Mouse (Mus musculus) cerebellum, adult 2 months (tissue): ENCODE measurements around the gene Tsga10ip. TPM values are rescaled to one million over a fixed set of nuclear protein-coding genes. Genes with fewer than 3 reads are reported as not detected.

Source experiments
- DNase-seq, 2 experiments: peaks; one replicate each; pipeline ENCODE4 v3.0.0; 2021
- H3K27ac ChIP-seq: fragments of 200-500 bp; 2 replicates; pipeline ENCODE4 v1.5.1; 2012; ENCODE audit warnings: low read length, control low read depth, inconsistent platforms; ENCODE audit not compliant: insufficient read depth
- H3K27me3 ChIP-seq: fragments of 200-500 bp; 2 replicates; pipeline ENCODE4 v1.6.1; 2012; ENCODE audit warnings: inconsistent platforms, mild to moderate bottlenecking, low read length, moderate library complexity; ENCODE audit not compliant: control insufficient read depth, insufficient read depth
- H3K4me1 ChIP-seq: fragments of 200-500 bp; 2 replicates; pipeline ENCODE4 v1.6.1; 2011; ENCODE audit warnings: low read length; ENCODE audit not compliant: control insufficient read depth, insufficient read depth
- H3K4me3 ChIP-seq: fragments of 200-500 bp; replicated peaks from 2 replicates; pipeline ENCODE3; 2011; ENCODE audit warnings: mild to moderate bottlenecking, low read depth, low read length, control low read depth; ENCODE audit not compliant: insufficient read depth
- CTCF ChIP-seq: fragments of 200-500 bp; IDR thresholded peaks from 2 replicates; pipeline ENCODE4 v1.5.1; 2011; ENCODE audit warnings: low read depth, mild to moderate bottlenecking, control low read depth, low read length, moderate library complexity, borderline replicate concordance; ENCODE audit not compliant: insufficient read depth
- POLR2A ChIP-seq: fragments of 200-500 bp; IDR thresholded peaks from 2 replicates; pipeline ENCODE4 v1.6.1; 2011; ENCODE audit warnings: low read length, control low read depth, borderline replicate concordance; ENCODE audit not compliant: insufficient read depth
- WGBS: fragments of 180-500 bp; shearing (Covaris S2); methylation state at CpG from one replicate; pipeline ENCODE4 v1.1.7; 2018; 5-methylcytosine and 5-hydroxymethylcytosine counted together
- polyA plus RNA-seq: library from polyadenylated mRNA; depleted of rRNA; stranded (reverse); fragments of >200 nt; gene quantifications from 2 replicates; pipeline ENCODE4 v1.2.3, GENCODE M21; 2012

The Tsga10ip gene
- polyA plus RNA-seq, 1 experiment, result not detected

- Histone ChIP-seq H3K4me1 (peaks cover 40% of the 10 kb centered on the region), H3K27ac (no peak overlapping the region), H3K27me3 (no peaks in the 10 kb centered on the region), H3K4me3 (no peak overlapping the region)
- 95% methylated on average over 2 of the region's 2 CpGs for WGBS
- TF ChIP-seq POLR2A (no peak), CTCF (peak; percentile 39; the same call in 1 of the 2 replicates)
- DNase-seq, result peak in 1 of 2 experiments; percentile 45
Observed at GRCm38 (mm10) chr19:5428083-5428482, 25.8 kb upstream of the Tsga10ip start.

- no peak for DNase-seq
- TF ChIP-seq POLR2A (no peak), CTCF (no peak)
- H3K27ac ChIP-seq, result no peak overlapping the region
- 82% methylated on average over 13 of the region's 13 CpGs for WGBS
- H3K4me3 ChIP-seq, result no peak overlapping the region
- H3K27me3 ChIP-seq, result no peaks in the 10 kb centered on the region
- H3K4me1 ChIP-seq, result peaks cover 50% of the 10 kb centered on the region
Observed at GRCm38 (mm10) chr19:5426640-5427290, 24.4 kb upstream of the Tsga10ip start.

- TF ChIP-seq CTCF (no peak), POLR2A (no peak)
- WGBS, result 25% methylated on average over 18 of the region's 18 CpGs
- Histone ChIP-seq H3K4me1 (peaks cover 50% of the 10 kb centered on the region), H3K4me3 (peak overlapping the region; percentile 86), H3K27me3 (no peaks in the 10 kb centered on the region), H3K27ac (peak overlapping the region; percentile 33; the same call in 1 of the 2 replicates)
- peak in 1 of 2 experiments; percentile 32 for DNase-seq
Observed at GRCm38 (mm10) chr19:5425906-5426565, 23.7 kb upstream of the Tsga10ip start.

- peaks cover 42% of the 10 kb centered on the region for H3K4me1 ChIP-seq
- TF ChIP-seq POLR2A (peak; percentile 27; the same call in 1 of the 2 replicates), CTCF (no peak)
- H3K4me3 ChIP-seq, result peak within 1 kb of the TSS; percentile 86
- under 1% methylated on average over 85 of the region's 87 CpGs for WGBS
- H3K27ac ChIP-seq, result peak within 1 kb of the TSS; percentile 82
- peak; percentile 94 for DNase-seq
- H3K27me3 ChIP-seq, result no peaks in the 10 kb centered on the region
Observed at GRCm38 (mm10) chr19:5424782-5425741, 22.7 kb upstream of the Tsga10ip start, which contains the start of the genes Drap1 and AI837181. Gene Drap1, minus strand, starts transcription at chr19:5424979. Gene AI837181, plus strand, starts transcription at chr19:5425144.

GRCm38 (mm10) chr19:5424092-5424781 lies 21.9 kb upstream of the Tsga10ip start:
- peak overlapping the region; percentile 86 for H3K4me3 ChIP-seq
- peak in 1 of 2 experiments; percentile 55 for DNase-seq
- H3K27ac ChIP-seq, result peak overlapping the region; percentile 82
- TF ChIP-seq POLR2A (no peak), CTCF (no peak)
- 1% methylated on average over 41 of the region's 48 CpGs for WGBS
- H3K27me3 ChIP-seq, result no peaks in the 10 kb centered on the region
- peaks cover 34% of the 10 kb centered on the region for H3K4me1 ChIP-seq

- H3K27me3 ChIP-seq, result no peaks in the 10 kb centered on the region
- H3K4me1 ChIP-seq, result peaks cover 33% of the 10 kb centered on the region
- TF ChIP-seq CTCF, result no peak
- no peak for TF ChIP-seq POLR2A
- H3K4me3 ChIP-seq, result peak overlapping the region; percentile 86
- 43% methylated on average over 12 of the region's 12 CpGs for WGBS
- peak overlapping the region; percentile 20; the same call in 1 of the 2 replicates for H3K27ac ChIP-seq
- peak in 1 of 2 experiments; percentile 37 for DNase-seq
Observed at GRCm38 (mm10) chr19:5423561-5423960, 21.2 kb upstream of the Tsga10ip start.

GRCm38 (mm10) chr19:5422895-5423443 lies 20.6 kb upstream of the Tsga10ip start:
- no peak for DNase-seq
- Histone ChIP-seq H3K4me1 (peaks cover 33% of the 10 kb centered on the region), H3K27me3 (no peaks in the 10 kb centered on the region), H3K27ac (no peak overlapping the region), H3K4me3 (peak overlapping the region; percentile 86)
- WGBS, result 69% methylated on average over 9 of the region's 9 CpGs
- no peak for TF ChIP-seq POLR2A
- no peak for TF ChIP-seq CTCF
